Mouse (Mus musculus): ENCODE data around the gene Fyb. TPM values are rescaled to one million over a fixed set of nuclear protein-coding genes. Genes with fewer than 3 reads are reported as not detected.

Gene Fyb
- polyA plus RNA-seq, 1 experiment, result 97.3 TPM

DNA sequence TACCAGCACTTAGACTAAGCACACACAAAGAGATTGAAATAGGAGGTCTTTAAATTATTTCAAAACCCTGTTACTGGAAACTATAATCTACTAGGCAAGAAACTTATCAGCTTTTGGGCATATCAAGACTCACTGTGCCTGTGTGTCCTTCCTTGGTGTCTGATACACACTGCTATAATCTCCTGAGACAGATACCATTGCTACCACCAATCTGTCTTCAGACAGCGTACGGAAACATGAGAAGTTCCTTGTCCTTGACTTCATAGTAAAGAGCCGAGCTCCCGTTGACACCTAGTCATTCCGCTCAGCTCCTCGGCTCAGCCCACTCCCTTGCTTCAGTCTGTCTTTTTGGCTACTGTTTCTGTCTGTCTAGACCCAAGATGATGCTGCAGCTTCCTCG lies 29.2 kb downstream of the Fyb start:
- no peak for TF ChIP-seq POLR2A (IDR thresholded peaks at IDR 0.05; ENCODE audit: low read depth, low read length)
- no peak for TF ChIP-seq CTCF (IDR thresholded peaks at IDR 0.05; ENCODE audit: extremely low read depth, insufficient read length, insufficient replicate concordance, low read depth, low read length)
- Histone ChIP-seq H3K4me3 (ENCODE audit: low read depth, low read length) (no peak overlapping the region), H3K27ac (ENCODE audit: insufficient read depth, low read depth, low read length) (no peak overlapping the region), H3K36me3 (ENCODE audit: control insufficient read depth, insufficient read depth, low read length) (no peaks in the 10 kb centered on the region), H3K4me1 (ENCODE audit: control insufficient read depth, insufficient read depth, insufficient read length, low read length) (no peaks in the 10 kb centered on the region), H3K27me3 (ENCODE audit: control insufficient read depth, insufficient read depth, low read length) (no peaks in the 10 kb centered on the region)
- WGBS, result 84% methylated on average over 7 of the region's 7 CpGs

DNA sequence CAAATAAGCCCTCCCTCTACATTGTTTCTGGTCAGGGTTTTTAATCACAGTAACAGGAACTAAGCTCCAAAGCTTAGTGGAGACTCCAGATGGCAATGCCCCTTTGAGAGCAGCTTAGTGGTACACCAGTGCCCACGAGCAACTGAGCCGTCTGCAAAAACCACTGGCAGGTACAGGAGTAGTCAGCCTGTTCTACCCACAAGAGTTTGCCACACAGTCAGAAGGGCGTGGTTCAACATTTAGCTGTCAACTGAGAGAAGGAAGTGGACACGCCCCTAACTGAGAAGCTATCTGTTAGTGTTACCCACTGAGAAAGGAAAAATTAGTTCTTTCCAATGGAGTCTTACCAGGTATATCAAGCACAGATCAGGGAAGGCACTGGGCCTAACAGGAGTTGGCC lies 32.1 kb downstream of the Fyb start:
- Histone ChIP-seq H3K27me3 (ENCODE audit: control insufficient read depth, insufficient read depth, low read length) (no peaks in the 10 kb centered on the region), H3K4me3 (ENCODE audit: low read depth, low read length) (no peak overlapping the region), H3K36me3 (ENCODE audit: control insufficient read depth, insufficient read depth, low read length) (no peaks in the 10 kb centered on the region), H3K27ac (ENCODE audit: insufficient read depth, low read depth, low read length) (peak overlapping the region; percentile 42; the same call in 1 of the 2 replicates), H3K4me1 (ENCODE audit: control insufficient read depth, insufficient read depth, insufficient read length, low read length) (no peaks in the 10 kb centered on the region)
- no peak for TF ChIP-seq POLR2A (IDR thresholded peaks at IDR 0.05; ENCODE audit: low read depth, low read length)
- no peak for TF ChIP-seq CTCF (IDR thresholded peaks at IDR 0.05; ENCODE audit: extremely low read depth, insufficient read length, insufficient replicate concordance, low read depth, low read length)
- WGBS, result 60% methylated on average over 4 of the region's 4 CpGs

DNA sequence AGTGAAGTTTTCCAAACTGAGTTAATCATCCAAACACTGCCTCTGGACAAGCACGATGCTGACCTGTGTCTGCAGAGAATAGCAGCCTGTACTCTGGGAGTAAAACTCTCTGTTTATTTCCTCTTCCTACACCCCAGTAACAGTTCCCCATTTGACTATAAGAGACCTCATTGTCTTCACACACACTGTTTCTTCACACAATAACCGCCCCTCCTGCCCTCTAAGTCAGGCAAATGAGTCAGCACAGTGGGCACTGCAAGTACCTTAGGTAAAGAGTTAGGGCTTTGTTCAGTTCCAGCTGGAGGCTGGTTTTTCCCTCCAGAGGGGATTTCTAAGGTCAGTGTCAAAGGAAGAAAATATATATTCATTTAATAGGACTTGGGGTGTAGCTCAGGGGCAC lies 32.9 kb downstream of the Fyb start:
- Histone ChIP-seq H3K27ac (ENCODE audit: insufficient read depth, low read depth, low read length) (no peak overlapping the region), H3K36me3 (ENCODE audit: control insufficient read depth, insufficient read depth, low read length) (no peaks in the 10 kb centered on the region), H3K4me1 (ENCODE audit: control insufficient read depth, insufficient read depth, insufficient read length, low read length) (no peaks in the 10 kb centered on the region), H3K4me3 (ENCODE audit: low read depth, low read length) (no peak overlapping the region), H3K27me3 (ENCODE audit: control insufficient read depth, insufficient read depth, low read length) (no peaks in the 10 kb centered on the region)
- TF ChIP-seq CTCF (IDR thresholded peaks at IDR 0.05; ENCODE audit: extremely low read depth, insufficient read length, insufficient replicate concordance, low read depth, low read length) (no peak), POLR2A (IDR thresholded peaks at IDR 0.05; ENCODE audit: low read depth, low read length) (no peak)
- 42% methylated on average over 2 of the region's 2 CpGs for WGBS

DNA sequence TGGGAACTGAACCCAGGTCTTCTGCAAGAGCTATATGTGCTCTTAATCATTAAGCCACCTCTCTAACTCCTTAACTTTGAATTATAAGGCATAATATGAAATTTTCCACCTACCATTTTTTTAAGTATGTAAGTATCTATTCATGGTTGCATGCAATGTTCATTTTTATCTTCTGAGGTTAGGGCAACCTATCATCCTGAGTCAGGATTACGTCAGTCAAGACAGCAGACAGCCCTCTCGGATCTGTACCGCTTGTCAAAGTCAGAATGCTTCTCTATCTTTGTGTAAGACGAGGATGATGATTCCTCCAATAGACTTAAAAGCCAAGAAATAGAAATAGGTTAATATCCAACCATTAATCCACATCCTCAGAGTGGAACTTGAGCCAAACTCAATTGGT lies 33.6 kb downstream of the Fyb start:
- no peaks in the 10 kb centered on the region for H3K36me3 ChIP-seq (ENCODE audit: control insufficient read depth, insufficient read depth, low read length)
- no peak for TF ChIP-seq CTCF (IDR thresholded peaks at IDR 0.05; ENCODE audit: extremely low read depth, insufficient read length, insufficient replicate concordance, low read depth, low read length)
- no peak for TF ChIP-seq POLR2A (IDR thresholded peaks at IDR 0.05; ENCODE audit: low read depth, low read length)
- WGBS, result 88% methylated on average over 4 of the region's 4 CpGs
- no peaks in the 10 kb centered on the region for H3K4me1 ChIP-seq (ENCODE audit: control insufficient read depth, insufficient read depth, insufficient read length, low read length)
- H3K27ac ChIP-seq (ENCODE audit: insufficient read depth, low read depth, low read length), result no peak overlapping the region
- no peaks in the 10 kb centered on the region for H3K27me3 ChIP-seq (ENCODE audit: control insufficient read depth, insufficient read depth, low read length)
- no peak overlapping the region for H3K4me3 ChIP-seq (ENCODE audit: low read depth, low read length)

DNA sequence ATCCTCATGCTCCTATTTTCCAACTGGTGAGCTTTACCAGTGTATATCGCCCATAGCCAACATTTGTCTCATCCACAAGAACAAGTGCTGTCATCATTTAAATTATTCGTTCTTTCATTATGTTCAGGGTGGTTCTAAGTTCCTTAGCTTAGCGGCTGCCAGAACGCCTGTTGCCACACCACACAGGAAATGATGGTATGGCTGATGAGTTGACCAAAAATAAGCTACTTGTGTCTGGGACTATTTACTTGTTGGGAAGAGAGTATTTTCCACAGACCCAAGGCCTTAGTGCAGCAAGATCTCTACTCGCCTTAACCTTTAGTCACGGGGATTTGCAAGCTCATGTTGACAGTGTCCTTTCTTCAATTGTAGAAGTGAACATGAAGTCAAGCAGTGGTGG lies 34.3 kb downstream of the Fyb start:
- Histone ChIP-seq H3K4me3 (ENCODE audit: low read depth, low read length) (no peak overlapping the region), H3K27me3 (ENCODE audit: control insufficient read depth, insufficient read depth, low read length) (no peaks in the 10 kb centered on the region), H3K27ac (ENCODE audit: insufficient read depth, low read depth, low read length) (no peak overlapping the region), H3K4me1 (ENCODE audit: control insufficient read depth, insufficient read depth, insufficient read length, low read length) (no peaks in the 10 kb centered on the region), H3K36me3 (ENCODE audit: control insufficient read depth, insufficient read depth, low read length) (no peaks in the 10 kb centered on the region)
- no peak for TF ChIP-seq CTCF (IDR thresholded peaks at IDR 0.05; ENCODE audit: extremely low read depth, insufficient read length, insufficient replicate concordance, low read depth, low read length)
- TF ChIP-seq POLR2A (IDR thresholded peaks at IDR 0.05; ENCODE audit: low read depth, low read length), result no peak
- WGBS, result 89% methylated on average over 6 of the region's 6 CpGs

DNA sequence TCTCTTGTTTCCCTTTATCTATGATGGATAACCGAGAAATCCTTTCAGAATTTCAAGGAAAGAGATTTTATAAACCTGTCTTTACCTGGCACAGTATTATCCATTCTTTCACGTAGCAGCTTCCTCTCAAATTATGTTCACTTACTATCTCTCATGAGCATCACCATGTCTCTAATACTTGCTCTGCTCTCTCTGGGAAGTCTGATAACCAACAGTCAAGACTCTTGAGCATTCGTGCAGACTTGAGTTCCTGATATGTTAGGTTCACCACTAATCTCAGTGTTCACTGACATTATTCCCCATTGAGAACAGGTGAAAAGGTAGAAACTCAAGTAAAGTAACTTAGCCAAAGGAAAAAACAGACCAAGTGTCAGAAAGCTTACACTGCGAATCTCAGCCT lies 34.9 kb downstream of the Fyb start:
- Histone ChIP-seq H3K36me3 (ENCODE audit: control insufficient read depth, insufficient read depth, low read length) (no peaks in the 10 kb centered on the region), H3K4me3 (ENCODE audit: low read depth, low read length) (no peak overlapping the region), H3K27ac (ENCODE audit: insufficient read depth, low read depth, low read length) (no peak overlapping the region), H3K4me1 (ENCODE audit: control insufficient read depth, insufficient read depth, insufficient read length, low read length) (no peaks in the 10 kb centered on the region), H3K27me3 (ENCODE audit: control insufficient read depth, insufficient read depth, low read length) (no peaks in the 10 kb centered on the region)
- 92% methylated on average over 4 of the region's 4 CpGs for WGBS
- no peak for TF ChIP-seq CTCF (IDR thresholded peaks at IDR 0.05; ENCODE audit: extremely low read depth, insufficient read length, insufficient replicate concordance, low read depth, low read length)
- TF ChIP-seq POLR2A (IDR thresholded peaks at IDR 0.05; ENCODE audit: low read depth, low read length), result no peak

DNA sequence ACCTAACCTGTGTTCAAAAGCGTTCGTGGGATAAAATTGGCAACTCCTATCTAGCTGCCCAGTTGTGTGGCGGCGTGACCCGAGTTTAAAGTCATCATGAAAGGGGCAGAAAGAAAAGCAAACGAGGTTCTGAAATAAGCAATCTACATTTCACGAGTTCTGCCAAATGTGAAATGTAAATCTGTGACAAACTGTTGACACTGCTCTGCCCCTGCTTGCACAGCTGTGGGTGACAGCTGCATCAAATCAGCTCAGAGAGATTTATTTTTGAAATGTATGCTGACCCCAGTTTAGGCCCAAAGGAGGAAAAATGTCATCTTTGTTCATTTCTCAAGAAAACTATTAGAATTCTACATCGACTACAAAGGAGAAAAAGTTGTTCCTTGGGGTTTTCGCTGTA lies 36.5 kb downstream of the Fyb start:
- Histone ChIP-seq H3K27me3 (ENCODE audit: control insufficient read depth, insufficient read depth, low read length) (no peaks in the 10 kb centered on the region), H3K27ac (ENCODE audit: insufficient read depth, low read depth, low read length) (no peak overlapping the region), H3K4me3 (ENCODE audit: low read depth, low read length) (no peak overlapping the region), H3K4me1 (ENCODE audit: control insufficient read depth, insufficient read depth, insufficient read length, low read length) (no peaks in the 10 kb centered on the region), H3K36me3 (ENCODE audit: control insufficient read depth, insufficient read depth, low read length) (no peaks in the 10 kb centered on the region)
- WGBS, result 70% methylated on average over 9 of the region's 9 CpGs
- TF ChIP-seq CTCF (IDR thresholded peaks at IDR 0.05; ENCODE audit: extremely low read depth, insufficient read length, insufficient replicate concordance, low read depth, low read length) (no peak), POLR2A (IDR thresholded peaks at IDR 0.05; ENCODE audit: low read depth, low read length) (no peak)

DNA sequence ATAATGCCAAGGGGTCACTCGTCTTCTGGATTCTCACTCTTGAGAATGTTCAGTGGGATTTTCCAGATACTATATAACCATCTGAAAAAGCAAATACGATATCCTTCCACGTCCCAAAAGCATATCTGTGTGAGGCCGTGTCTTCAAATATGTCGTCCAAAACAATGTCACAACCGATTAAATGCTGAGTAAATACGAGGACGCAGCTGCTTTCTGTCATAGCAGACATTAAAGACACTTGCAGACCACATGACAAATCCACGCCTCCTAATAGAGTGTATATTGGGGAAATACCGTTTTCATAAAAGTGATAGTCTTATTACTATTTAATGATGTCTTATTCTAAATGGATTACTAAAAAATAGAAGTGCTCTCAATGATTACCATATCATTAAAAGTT lies 38.0 kb downstream of the Fyb start:
- Histone ChIP-seq H3K27ac (ENCODE audit: insufficient read depth, low read depth, low read length) (no peak overlapping the region), H3K36me3 (ENCODE audit: control insufficient read depth, insufficient read depth, low read length) (no peaks in the 10 kb centered on the region), H3K27me3 (ENCODE audit: control insufficient read depth, insufficient read depth, low read length) (no peaks in the 10 kb centered on the region), H3K4me1 (ENCODE audit: control insufficient read depth, insufficient read depth, insufficient read length, low read length) (no peaks in the 10 kb centered on the region), H3K4me3 (ENCODE audit: low read depth, low read length) (no peak overlapping the region)
- TF ChIP-seq CTCF (IDR thresholded peaks at IDR 0.05; ENCODE audit: extremely low read depth, insufficient read length, insufficient replicate concordance, low read depth, low read length), result no peak
- TF ChIP-seq POLR2A (IDR thresholded peaks at IDR 0.05; ENCODE audit: low read depth, low read length), result no peak
- 79% methylated on average over 10 of the region's 10 CpGs for WGBS

Data from small intestine, adult 2 months (tissue).